Mouse (Mus musculus): ENCODE results near the gene Dido1. TPM values are rescaled to one million over a fixed set of nuclear protein-coding genes. Genes with fewer than 3 reads are reported as not detected.

Dido1 gene
- polyA plus RNA-seq, 1 experiment from 2014 or later: 16.4 TPM

- ATAC-seq (ENCODE audit: insufficient number of reproducible peaks, insufficient read depth, low FRiP score, low read depth): no peak
These were observed 63.0 kb downstream of the Dido1 start for GRCm38 (mm10) chr2:180646841-180647240.

GRCm38 (mm10) chr2:180643626-180644025 is 66.2 kb downstream of the Dido1 start:
- H3K27me3 ChIP-seq (ENCODE audit: control insufficient read depth, insufficient read depth, low read length): peaks cover 54% of the 10 kb centered on the region
- H3K4me2 ChIP-seq (ENCODE audit: low read length): no peak overlapping the region
- H3K4me3 ChIP-seq (ENCODE audit: control insufficient read depth in 1 of 2, insufficient read depth in 1 of 2, low read depth in 1 of 2, low read length in 2 of 2): no peak overlapping the region
- ATAC-seq (ENCODE audit: insufficient number of reproducible peaks, insufficient read depth, low FRiP score, low read depth): no peak
- H3K9me3 ChIP-seq (ENCODE audit: control insufficient read depth, low read length): peaks cover 21% of the 10 kb centered on the region
- no peak overlapping the region for H3K27ac ChIP-seq (replicated peaks in 1 of 2; ENCODE audit: control insufficient read depth in 1 of 2, insufficient read depth in 1 of 2, low read depth in 2 of 2, low read length in 2 of 2)
- H3K9ac ChIP-seq (ENCODE audit: low read length): no peak overlapping the region
- H3K4me1 ChIP-seq (ENCODE audit: control insufficient read depth in 2 of 2, insufficient read depth in 2 of 2, low read length in 2 of 2): no peaks in the 10 kb centered on the region
- no peaks in the 10 kb centered on the region for H3K36me3 ChIP-seq (ENCODE audit: control insufficient read depth, insufficient read depth, low read length)

More at GRCm38 (mm10) chr2:180646841-180647240, 63.0 kb downstream of the Dido1 start:
- H3K4me1 ChIP-seq (ENCODE audit: control insufficient read depth in 2 of 2, insufficient read depth in 2 of 2, low read length in 2 of 2): no peaks in the 10 kb centered on the region
- H3K36me3 ChIP-seq (ENCODE audit: control insufficient read depth, insufficient read depth, low read length): no peaks in the 10 kb centered on the region
- peaks cover 21% of the 10 kb centered on the region for H3K9me3 ChIP-seq (ENCODE audit: control insufficient read depth, low read length)
- H3K27ac ChIP-seq (replicated peaks in 1 of 2; ENCODE audit: control insufficient read depth in 1 of 2, insufficient read depth in 1 of 2, low read depth in 2 of 2, low read length in 2 of 2): no peak overlapping the region
- peaks cover 31% of the 10 kb centered on the region for H3K27me3 ChIP-seq (ENCODE audit: control insufficient read depth, insufficient read depth, low read length)
- H3K4me2 ChIP-seq (ENCODE audit: low read length): no peak overlapping the region
- H3K9ac ChIP-seq (ENCODE audit: low read length): no peak overlapping the region
- H3K4me3 ChIP-seq (ENCODE audit: control insufficient read depth in 1 of 2, insufficient read depth in 1 of 2, low read depth in 1 of 2, low read length in 2 of 2): no peak overlapping the region

GRCm38 (mm10) chr2:180642555-180643260 is 67.1 kb downstream of the Dido1 start, which contains the start of gene Tcfl5:
Gene Tcfl5 (minus strand): TSS chr2:180642708.
- peaks cover 21% of the 10 kb centered on the region for H3K9me3 ChIP-seq (ENCODE audit: control insufficient read depth, low read length)
- H3K27ac ChIP-seq (replicated peaks in 1 of 2; ENCODE audit: control insufficient read depth in 1 of 2, insufficient read depth in 1 of 2, low read depth in 2 of 2, low read length in 2 of 2): no peak within 1 kb of the TSS
- no peaks in the 10 kb centered on the region for H3K36me3 ChIP-seq (ENCODE audit: control insufficient read depth, insufficient read depth, low read length)
- no peak; the same call in 1 of the 2 replicates for ATAC-seq (ENCODE audit: insufficient number of reproducible peaks, insufficient read depth, low FRiP score, low read depth)
- WGBS: 5% methylated on average over 40 of the region's 56 CpGs
- H3K4me3 ChIP-seq (ENCODE audit: control insufficient read depth in 1 of 2, insufficient read depth in 1 of 2, low read depth in 1 of 2, low read length in 2 of 2): peak within 1 kb of the TSS; percentile 20 to 31
- H3K27me3 ChIP-seq (ENCODE audit: control insufficient read depth, insufficient read depth, low read length): peaks cover 54% of the 10 kb centered on the region
- no peak within 1 kb of the TSS for H3K9ac ChIP-seq (ENCODE audit: low read length)
- peak within 1 kb of the TSS; percentile 55 for H3K4me2 ChIP-seq (ENCODE audit: low read length)
- H3K4me1 ChIP-seq (ENCODE audit: control insufficient read depth in 2 of 2, insufficient read depth in 2 of 2, low read length in 2 of 2): no peaks in the 10 kb centered on the region

- H3K27ac ChIP-seq (replicated peaks in 1 of 2; ENCODE audit: control insufficient read depth in 1 of 2, insufficient read depth in 1 of 2, low read depth in 2 of 2, low read length in 2 of 2): no peak overlapping the region
- no peaks in the 10 kb centered on the region for H3K36me3 ChIP-seq (ENCODE audit: control insufficient read depth, insufficient read depth, low read length)
- H3K27me3 ChIP-seq (ENCODE audit: control insufficient read depth, insufficient read depth, low read length): peaks cover 54% of the 10 kb centered on the region
- peaks cover 21% of the 10 kb centered on the region for H3K9me3 ChIP-seq (ENCODE audit: control insufficient read depth, low read length)
- peak overlapping the region; percentile 55 for H3K4me2 ChIP-seq (ENCODE audit: low read length)
- peak overlapping the region; percentile 20 to 31 for H3K4me3 ChIP-seq (ENCODE audit: control insufficient read depth in 1 of 2, insufficient read depth in 1 of 2, low read depth in 1 of 2, low read length in 2 of 2)
- no peaks in the 10 kb centered on the region for H3K4me1 ChIP-seq (ENCODE audit: control insufficient read depth in 2 of 2, insufficient read depth in 2 of 2, low read length in 2 of 2)
- H3K9ac ChIP-seq (ENCODE audit: low read length): no peak overlapping the region
- ATAC-seq (ENCODE audit: insufficient number of reproducible peaks, insufficient read depth, low FRiP score, low read depth): no peak
- WGBS: 2% methylated on average over 80 of the region's 112 CpGs
These were observed 67.9 kb downstream of the Dido1 start for GRCm38 (mm10) chr2:180641576-180642554.

GRCm38 (mm10) chr2:180611882-180612281 is 97.9 kb downstream of the Dido1 start:
- no peaks in the 10 kb centered on the region for H3K9me3 ChIP-seq (ENCODE audit: control insufficient read depth, low read length)
- 0 out of 2 replicates have a peak, but pooled peaks cover 6% of the 10 kb centered on the region for H3K27me3 ChIP-seq (ENCODE audit: control insufficient read depth, insufficient read depth, low read length)
- no peak overlapping the region for H3K4me3 ChIP-seq (ENCODE audit: control insufficient read depth in 1 of 2, insufficient read depth in 1 of 2, low read depth in 1 of 2, low read length in 2 of 2)
- no peaks in the 10 kb centered on the region for H3K36me3 ChIP-seq (ENCODE audit: control insufficient read depth, insufficient read depth, low read length)
- no peaks in the 10 kb centered on the region for H3K4me1 ChIP-seq (ENCODE audit: control insufficient read depth in 2 of 2, insufficient read depth in 2 of 2, low read length in 2 of 2)
- H3K4me2 ChIP-seq (ENCODE audit: low read length): no peak overlapping the region
- H3K27ac ChIP-seq (replicated peaks in 1 of 2; ENCODE audit: control insufficient read depth in 1 of 2, insufficient read depth in 1 of 2, low read depth in 2 of 2, low read length in 2 of 2): no peak overlapping the region
- no peak overlapping the region for H3K9ac ChIP-seq (ENCODE audit: low read length)
- WGBS: 68% methylated on average over 2 of the region's 2 CpGs
- no peak for ATAC-seq (ENCODE audit: insufficient number of reproducible peaks, insufficient read depth, low FRiP score, low read depth)

GRCm38 (mm10) chr2:180610283-180610682 is 99.5 kb downstream of the Dido1 start:
- H3K4me3 ChIP-seq (ENCODE audit: control insufficient read depth in 1 of 2, insufficient read depth in 1 of 2, low read depth in 1 of 2, low read length in 2 of 2): no peak overlapping the region
- H3K27ac ChIP-seq (replicated peaks in 1 of 2; ENCODE audit: control insufficient read depth in 1 of 2, insufficient read depth in 1 of 2, low read depth in 2 of 2, low read length in 2 of 2): no peak overlapping the region
- no peaks in the 10 kb centered on the region for H3K36me3 ChIP-seq (ENCODE audit: control insufficient read depth, insufficient read depth, low read length)
- no peak overlapping the region for H3K9ac ChIP-seq (ENCODE audit: low read length)
- H3K9me3 ChIP-seq (ENCODE audit: control insufficient read depth, low read length): no peaks in the 10 kb centered on the region
- WGBS: 52% methylated on average over 4 of the region's 4 CpGs
- no peak overlapping the region for H3K4me2 ChIP-seq (ENCODE audit: low read length)
- no peaks in the 10 kb centered on the region for H3K4me1 ChIP-seq (ENCODE audit: control insufficient read depth in 2 of 2, insufficient read depth in 2 of 2, low read length in 2 of 2)
- 0 out of 2 replicates have a peak, but pooled peaks cover 6% of the 10 kb centered on the region for H3K27me3 ChIP-seq (ENCODE audit: control insufficient read depth, insufficient read depth, low read length)
- no peak for ATAC-seq (ENCODE audit: insufficient number of reproducible peaks, insufficient read depth, low FRiP score, low read depth)

All from heart, embryonic 14.5 days (tissue).